Mouse (Mus musculus) CH12.LX (cell line): ENCODE data around the gene Crnkl1.

Source experiments
- BHLHE40 ChIP-seq: IDR thresholded peaks from 2 replicates; pipeline ENCODE4 v1.6.1; 2011; ENCODE audit warnings: mild to moderate bottlenecking, low read depth, low read length, improper control_type of control experiment
- CTCF ChIP-seq, 2 experiments: IDR thresholded peaks in 1 of 2; conservative IDR thresholded peaks in 1 of 2; 2 replicates each; pipeline ENCODE4 v1.5.1; 2011 to 2012; ENCODE audit warnings: low read depth in 2 of 2, low read length in 2 of 2, improper control_type of control experiment in 1 of 2, inconsistent platforms in 1 of 2, mild to moderate bottlenecking in 1 of 2, moderate library complexity in 1 of 2
- HCFC1 ChIP-seq: IDR thresholded peaks from 2 replicates; pipeline ENCODE4 v1.6.1; 2012; ENCODE audit warnings: low read depth, mild to moderate bottlenecking, inconsistent platforms, low read length, improper control_type of control experiment
- IRF4 ChIP-seq: IDR thresholded peaks from 2 replicates; pipeline ENCODE4 v1.6.1; 2014; ENCODE audit warnings: low read depth, mild to moderate bottlenecking, inconsistent platforms, low read length, improper control_type of control experiment
- MAX ChIP-seq: IDR thresholded peaks from 2 replicates; pipeline ENCODE4 v1.6.1; 2011; ENCODE audit warnings: low read length, improper control_type of control experiment
- MYC ChIP-seq: IDR thresholded peaks from 2 replicates; pipeline ENCODE4 v1.6.1; 2011; ENCODE audit warnings: low read depth, mild to moderate bottlenecking, improper control_type of control experiment, low read length
- POLR2A ChIP-seq: IDR thresholded peaks from 2 replicates; pipeline ENCODE4 v1.6.1; 2011; ENCODE audit warnings: low read depth, mild to moderate bottlenecking, improper control_type of control experiment, low read length
- TCF12 ChIP-seq: IDR thresholded peaks from 2 replicates; pipeline ENCODE4 v1.6.1; 2014; ENCODE audit warnings: low read depth, mild to moderate bottlenecking, inconsistent platforms, low read length, improper control_type of control experiment

GRCm38 (mm10) chr2:145887937-145888765 is 46.7 kb downstream of the Crnkl1 start:
- TF ChIP-seq BHLHE40 (peak; percentile 70), MYC (peak; percentile 41; the same call in 1 of the 2 replicates), CTCF (conservative IDR thresholded peaks at IDR 0.05 in 1 of 2, IDR thresholded peaks at IDR 0.05 in 1 of 2; ENCODE audit: low read depth in 2 of 2, low read length in 2 of 2) (peak; percentile 25 to 31; a peak in 3 of 4 replicates), MAX (peak; percentile 63; the same call in 1 of the 2 replicates), POLR2A (no peak), IRF4 (peak; percentile 83), HCFC1 (no peak), TCF12 (peak; percentile 52; the same call in 1 of the 2 replicates)
